Mouse (Mus musculus) heart, postnatal 36 days (tissue): ENCODE data around the gene Gria4. TPM values are rescaled to one million over a fixed set of nuclear protein-coding genes. Genes with fewer than 3 reads are reported as not detected.
A peak's percentile ranks its signal among the peaks of the same experiment; 100 is the strongest.
"Not testable (repeated sequence)": the region's sequence is repeated elsewhere in the genome, so short reads cannot be mapped to it uniquely, and the experiment has no call there.

Source experiments
- DNase-seq, 2 experiments: peaks; one replicate each; pipeline ENCODE4 v3.0.0; 2021 to 2022
- intact Hi-C: fragments of 180-260 bp; cut with DNase I; formaldehyde crosslinking; loops from one replicate; pipeline ENCODE4 v1.15.1; 2025
- total RNA-seq, 2 experiments: library from RNA; stranded (reverse); gene quantifications; 2 replicates each; pipeline ENCODE4 v1.2.3; 2021

The Gria4 gene
- total RNA-seq, 2 experiments from 2014 or later: not detected

- intact Hi-C loops: no loop called here
- DNase-seq: no peak
These were observed 194.2 kb downstream of the Gria4 start for GRCm38 (mm10) chr9:4601788-4602187.

DNA sequence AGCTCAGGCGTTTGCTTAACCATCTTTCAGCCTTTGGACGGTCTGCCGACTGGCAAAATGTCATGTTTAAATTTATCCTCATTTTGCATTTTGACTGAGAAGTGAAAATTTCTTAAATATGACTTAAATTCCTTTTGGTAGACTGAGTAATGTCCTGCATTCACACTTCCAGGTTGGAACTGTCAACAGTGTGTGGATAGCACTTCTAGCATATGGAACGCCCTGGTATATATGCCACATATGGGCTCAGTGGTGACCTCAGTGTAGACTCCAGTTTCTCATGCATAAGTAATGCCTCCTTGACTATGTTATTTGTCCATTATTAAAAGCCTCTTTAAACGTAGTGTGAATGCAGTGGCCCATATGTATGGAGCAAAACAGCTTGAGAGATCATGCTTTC, 222.4 kb downstream of the Gria4 start:
- no peak for DNase-seq

DNA sequence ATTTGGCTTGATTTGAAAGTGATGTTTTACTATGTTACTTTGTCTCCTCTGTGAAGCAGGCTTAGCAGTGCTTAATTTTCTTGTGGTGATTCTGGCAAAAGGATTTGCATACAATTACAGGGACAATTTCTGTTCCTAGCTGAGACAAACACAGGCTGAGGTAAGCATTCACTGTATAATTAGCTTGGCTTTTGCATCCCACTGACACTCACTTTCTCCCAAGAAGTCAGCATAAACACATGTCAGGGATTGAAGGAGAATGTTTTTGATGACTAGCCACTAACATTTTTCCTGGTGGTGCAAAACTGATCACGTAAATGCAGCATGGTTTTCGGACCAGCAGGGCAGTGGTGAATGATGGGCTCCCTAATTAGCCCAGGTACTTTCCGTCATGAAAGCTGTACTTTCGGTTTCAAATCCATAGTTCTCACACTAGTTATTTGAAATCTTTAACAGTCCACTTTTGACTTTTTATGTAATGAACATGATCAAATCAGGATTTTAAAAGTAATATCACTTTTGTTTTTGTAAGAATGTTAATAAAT, 240.5 kb downstream of the Gria4 start:
- intact Hi-C loops: no loop called here
- DNase-seq: no peak

More for the DNA sequence above, 222.4 kb downstream of the Gria4 start:
- intact Hi-C loops: no loop called here

DNA sequence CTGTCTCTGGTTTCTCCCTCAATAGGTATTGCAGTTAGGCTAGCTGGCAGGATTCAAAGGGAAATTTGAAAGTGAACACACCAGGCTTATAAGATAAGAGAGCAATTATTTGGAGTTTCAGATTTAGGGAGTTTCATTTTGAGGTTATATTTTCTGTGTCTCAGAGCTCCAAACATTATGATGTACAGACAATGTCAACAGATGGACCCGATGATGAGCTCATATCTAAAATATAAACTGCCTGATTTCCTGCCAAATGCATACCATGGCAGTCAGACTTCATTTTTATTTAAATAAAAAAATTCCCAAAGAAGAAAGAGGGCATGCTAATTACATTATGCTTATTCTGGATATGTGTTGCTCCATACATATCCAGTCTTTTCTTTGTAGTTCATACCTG, 256.8 kb downstream of the Gria4 start:
- DNase-seq: no peak
- intact Hi-C loops: no loop called here

- no peak for DNase-seq
- intact Hi-C loops: no loop called here
These were observed 259.4 kb downstream of the Gria4 start for GRCm38 (mm10) chr9:4536514-4537150.

- intact Hi-C loops: no loop called here
- DNase-seq: no peak
These were observed 281.5 kb downstream of the Gria4 start for GRCm38 (mm10) chr9:4514563-4514885.

GRCm38 (mm10) chr9:4513796-4514562, 282.1 kb downstream of the Gria4 start:
- no peak for DNase-seq
- intact Hi-C loops: no loop called here

GRCm38 (mm10) chr9:4506086-4506485, 289.9 kb downstream of the Gria4 start:
- DNase-seq: no peak
- intact Hi-C loops: no loop called here

GRCm38 (mm10) chr9:4505087-4505486, 290.9 kb downstream of the Gria4 start:
- DNase-seq: no peak
- intact Hi-C loops: no loop called here

GRCm38 (mm10) chr9:4486428-4486827, 309.6 kb downstream of the Gria4 start:
- no peak for DNase-seq
- intact Hi-C loops: no loop called here

GRCm38 (mm10) chr9:4484502-4484901, 311.5 kb downstream of the Gria4 start:
- no peak for DNase-seq
- intact Hi-C loops: no loop called here

GRCm38 (mm10) chr9:4470791-4471190, 325.2 kb downstream of the Gria4 start:
- no peak for DNase-seq

GRCm38 (mm10) chr9:4459456-4460070, 336.5 kb downstream of the Gria4 start:
- intact Hi-C loops: no loop called here
- DNase-seq: no peak

More at GRCm38 (mm10) chr9:4470791-4471190, 325.2 kb downstream of the Gria4 start:
- intact Hi-C loops: no loop called here

- DNase-seq: no peak
- intact Hi-C loops: no loop called here
These were observed 337.8 kb downstream of the Gria4 start for GRCm38 (mm10) chr9:4458193-4458592.

DNA sequence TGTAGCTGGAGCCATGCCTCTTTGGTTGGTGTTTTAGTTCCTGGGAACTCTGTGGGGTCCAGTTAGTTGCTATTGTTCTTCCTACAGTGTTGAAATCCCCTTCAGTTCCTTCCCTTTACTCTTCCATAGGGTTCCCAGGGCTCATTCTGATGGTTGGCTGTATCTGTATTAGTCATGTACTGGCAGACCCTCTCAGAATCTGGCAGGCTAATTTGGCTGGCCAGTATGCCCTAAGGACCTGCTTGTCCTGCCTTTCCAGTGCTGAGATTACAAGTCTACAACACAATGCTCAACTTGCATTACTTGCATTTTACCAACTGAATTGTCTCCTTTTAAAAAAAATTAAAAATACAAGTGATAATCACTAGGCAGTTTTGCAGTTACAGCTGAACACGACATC, 338.4 kb downstream of the Gria4 start:
- DNase-seq: peak; percentile 26 to 33
- intact Hi-C loops: no loop called here

DNA sequence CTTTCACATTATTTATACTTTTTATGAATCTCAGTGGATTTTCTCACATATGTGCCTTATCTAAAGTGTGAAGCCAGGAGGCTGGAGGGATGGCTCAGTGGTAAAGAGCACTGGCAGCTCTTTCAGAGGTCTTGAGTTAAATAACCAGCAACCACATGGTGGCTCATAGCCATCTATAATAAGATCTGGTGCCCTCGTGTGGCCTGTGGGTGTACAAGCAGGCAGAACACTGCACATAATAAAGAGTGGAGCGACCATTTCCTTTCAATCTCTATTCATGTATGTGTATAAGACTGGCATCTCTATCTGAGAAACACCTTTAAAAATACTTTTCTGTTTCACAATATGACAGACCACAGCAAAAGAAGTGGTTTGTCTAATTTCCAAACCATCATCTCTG, 353.1 kb downstream of the Gria4 start:
- intact Hi-C loops: no loop called here
- DNase-seq: peak in 1 of 2 experiments; percentile 9

- DNase-seq, intact Hi-C loops: not testable (repeated sequence)
These were observed 395.2 kb downstream of the Gria4 start for GRCm38 (mm10) chr9:4400801-4401200.

- no peak for DNase-seq
- intact Hi-C loops: loop anchor here (2.0 to 10.0 kb wide), 2 partner anchors 68 to 972 kb away; partner anchors contain the start of genes Aasdhppt, Cwf19l2 and Kbtbd3
These were observed 419.4 kb downstream of the Gria4 start for GRCm38 (mm10) chr9:4376640-4377120.

GRCm38 (mm10) chr9:4375828-4376639, 420.0 kb downstream of the Gria4 start, which contains the start of gene Msantd4:
Gene Msantd4 (plus strand): TSS chr9:4376562.
- peak; percentile 92 to 93 for DNase-seq
- intact Hi-C loops: loop anchor here (2.0 to 10.0 kb wide), 2 partner anchors 67 to 971 kb away; partner anchors contain the start of genes Aasdhppt, Cwf19l2 and Kbtbd3
